16 mouse cellular contexts compared by ENCODE assay signal in the genomic region with DNA sequence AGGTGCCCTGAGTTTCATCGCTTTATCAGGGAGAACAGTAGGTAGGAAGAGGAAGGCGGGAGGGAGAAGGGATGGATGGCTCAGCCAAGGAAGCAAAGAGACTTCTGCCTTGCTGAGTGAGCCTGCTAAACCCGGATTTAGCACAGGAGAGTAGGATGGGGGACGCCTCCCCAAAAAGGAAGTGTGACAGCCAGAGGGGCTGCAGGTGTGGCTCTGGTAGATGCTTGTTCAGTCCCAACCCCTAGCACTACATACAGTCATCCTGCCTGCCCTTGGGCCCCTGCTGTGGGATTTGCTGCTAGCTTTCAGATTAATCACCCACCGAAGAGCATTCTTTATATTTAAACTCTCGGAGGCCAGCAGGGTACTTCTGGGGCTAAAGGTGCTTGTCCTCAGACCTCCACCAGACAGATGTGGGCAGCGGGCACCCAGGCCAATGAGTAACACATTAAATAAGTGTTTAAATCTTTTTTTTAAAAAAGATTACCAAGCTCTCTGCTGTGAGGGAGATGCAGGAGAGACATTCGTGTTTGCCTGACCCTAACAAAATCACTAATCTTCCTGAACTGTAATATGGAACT. TPM values are rescaled to one million over a fixed set of nuclear protein-coding genes. Genes with fewer than 3 reads are reported as not detected.
DNase-seq lines count a peak whose midpoint lies in the region; TF ChIP-seq lines count a peak whose summit lies in the region.
"Had no signal": no experiment of that assay in that cellular context is flagged by ENCODE, and none has a peak within 500 bp of the region (broad histone marks: within the 10 kb centered on the region; RNA-seq: fewer than 3 reads in every experiment).

No protein-coding gene starts in this region.

- H3K27ac ChIP-seq in thymus, adult 2 months (ENCODE audit: control insufficient read depth, insufficient read depth, low read length): peak overlapping the region; percentile 69
- H3K27ac ChIP-seq in embryonic facial prominence, embryonic 10.5 days (replicated peaks): no peak overlapping the region
- H3K27ac ChIP-seq: hindbrain, postnatal 0 days had no signal

- no peak for TF ChIP-seq CTCF in thymus, adult 2 months (IDR thresholded peaks at IDR 0.05; ENCODE audit: borderline replicate concordance, control insufficient read depth, extremely low read depth, insufficient read depth, low read length, poor library complexity)

- peaks cover 4% of the 10 kb centered on the region; the same call in 1 of the 2 replicates for H3K36me3 ChIP-seq in thymus, adult 2 months (ENCODE audit: control insufficient read depth, insufficient read depth, low read length)
- no peaks in the 10 kb centered on the region for H3K36me3 ChIP-seq in embryonic facial prominence, embryonic 10.5 days (replicated peaks)
- H3K36me3 ChIP-seq: hindbrain, embryonic 10.5 days had no signal

- WGBS in thymus, adult 2 months: 71% methylated on average over 8 of the region's 8 CpGs
- WGBS in embryonic facial prominence, embryonic 10.5 days: 44% methylated on average over 8 of the region's 8 CpGs

- peaks cover 37% of the 10 kb centered on the region for H3K4me1 ChIP-seq in thymus, adult 2 months (replicated peaks; ENCODE audit: control insufficient read depth, insufficient read depth, low read length)
- H3K4me1 ChIP-seq in embryonic facial prominence, embryonic 10.5 days: peaks cover 25% of the 10 kb centered on the region

- peak; percentile 66 for DNase-seq in kidney, adult 11 months
- no peak for DNase-seq in kidney, adult 18-20 months
- DNase-seq in thymus, adult 2 months: peak; percentile 37
- DNase-seq in thymus, adult 18-20 months: no peak
- peak; percentile 25 to 37 for DNase-seq in thymus, postnatal 10 days (ENCODE audit: low spot score in 2 of 2)
- DNase-seq in urinary bladder, postnatal 36 days (ENCODE audit: low spot score in 2 of 2): no peak
- DNase-seq in embryonic facial prominence, embryonic 10.5 days (ENCODE audit: low spot score): no peak
- no peak for DNase-seq in lung, postnatal 14 days
- DNase-seq: adrenal gland, postnatal 10 days; cerebellum, adult 2 months; cerebellum, postnatal 36 days; embryo, embryonic 11 days; lung, postnatal 10 days; right cerebral cortex, postnatal 14 days had no signal

- no peaks in the 10 kb centered on the region for H3K9me3 ChIP-seq in embryonic facial prominence, embryonic 10.5 days
- H3K9me3 ChIP-seq: hindbrain, embryonic 10.5 days had no signal

- H3K4me3 ChIP-seq in thymus, adult 2 months (ENCODE audit: control insufficient read depth, insufficient read depth, low read length): no peak overlapping the region
- no peak overlapping the region for H3K4me3 ChIP-seq in embryonic facial prominence, embryonic 10.5 days
- H3K4me3 ChIP-seq: hindbrain, embryonic 10.5 days had no signal

- no peak for TF ChIP-seq POLR2A in thymus, adult 2 months (IDR thresholded peaks at IDR 0.05; ENCODE audit: control insufficient read depth, extremely low read depth, insufficient read depth, low read length, poor library complexity)

- no peaks in the 10 kb centered on the region for H3K27me3 ChIP-seq in thymus, adult 2 months (ENCODE audit: control insufficient read depth, insufficient read depth, low read length)
- peaks cover 78% of the 10 kb centered on the region for H3K27me3 ChIP-seq in embryonic facial prominence, embryonic 10.5 days (replicated peaks; ENCODE audit: low read depth, poor library complexity, severe bottlenecking)

RNA-seq across cellular contexts. Expression of a gene that starts 4.6 kb away (rescaled TPM):
- 93.6 and 148 TPM in 2 replicates for polyA plus RNA-seq in thymus, adult 2 months (2012; rRNA removed)
- polyA plus RNA-seq in embryonic facial prominence, embryonic 10.5 days (2016; fragmentation: Nextera tagmentation; extraction: Ambion mirVana): 3.6 and 4.0 TPM in 2 replicates

RNA-seq across cellular contexts. Expression of a gene that starts 21.6 kb away (rescaled TPM):
- 46.7 and 48.7 TPM in 2 replicates for polyA plus RNA-seq in thymus, adult 2 months (2012; rRNA removed)
- 75.2 and 81.8 TPM in 2 replicates for polyA plus RNA-seq in embryonic facial prominence, embryonic 10.5 days (2016; fragmentation: Nextera tagmentation; extraction: Ambion mirVana)

Comparison
In these comparisons a context has a peak if more than half of its experiments do, and no peak if none do; other contexts are left out.
1. DNase-seq: peak in kidney, adult 11 months (single experiment), thymus, adult 2 months (single experiment) and thymus, postnatal 10 days (2 of 2); none in kidney, adult 18-20 months (single experiment), thymus, adult 18-20 months (0 of 2), urinary bladder, postnatal 36 days (0 of 2), embryonic facial prominence, embryonic 10.5 days (single experiment) and lung, postnatal 14 days (single experiment).
2. RNA of a gene that starts 4.6 kb away (polyA plus RNA-seq): 93.6 to 148 TPM in thymus, adult 2 months; 3.6 to 4.0 TPM in embryonic facial prominence, embryonic 10.5 days; every median in the first group is over 10 times any median in the second.